Mouse (Mus musculus) MEL (cell line): Measurements from ENCODE around the gene Ceacam3. TPM values are rescaled to one million over a fixed set of nuclear protein-coding genes. Genes with fewer than 3 reads are reported as not detected.
A peak's percentile ranks its signal among the peaks of the same experiment; 100 is the strongest.

ENCODE experiments used
- DNase-seq: peaks from one replicate; pipeline ENCODE4 v3.0.0; 2011; ENCODE audit warnings: low read depth, low spot score
- H3K27ac ChIP-seq: 2 replicates; pipeline ENCODE4 v1.5.1; 2012; ENCODE audit warnings: low read depth, mild to moderate bottlenecking, control low read depth, low read length, moderate library complexity; ENCODE audit not compliant: control insufficient read depth
- H3K27me3 ChIP-seq, 2 experiments: fragments of 150-350 bp in 1 of 2; sonication (generic) in 1 of 2; 2 replicates each; pipeline ENCODE4 v1.6.1; 2012; ENCODE audit warnings: low read length in 2 of 2, mild to moderate bottlenecking in 2 of 2, improper control_type of control experiment in 1 of 2, moderate library complexity in 1 of 2; ENCODE audit not compliant: insufficient read depth in 2 of 2, control insufficient read depth in 1 of 2
- H3K36me3 ChIP-seq, 2 experiments: 2 replicates each; pipeline ENCODE4 v1.6.1; 2012 to 2014; ENCODE audit warnings: low read length in 2 of 2, improper control_type of control experiment in 1 of 2, inconsistent platforms in 1 of 2, mild to moderate bottlenecking in 1 of 2; ENCODE audit not compliant: insufficient read depth in 2 of 2, control insufficient read depth in 1 of 2
- H3K4me1 ChIP-seq, 2 experiments: fragments of 150-350 bp in 1 of 2; sonication (generic) in 1 of 2; 2 replicates each; pipeline ENCODE4 v1.6.1; 2012; ENCODE audit warnings: low read length in 2 of 2, improper control_type of control experiment in 1 of 2, mild to moderate bottlenecking in 1 of 2; ENCODE audit not compliant: insufficient read depth in 2 of 2, control insufficient read depth in 1 of 2
- H3K4me3 ChIP-seq, 2 experiments: fragments of 150-350 bp in 1 of 2; sonication (generic) in 1 of 2; 2 replicates each; pipeline ENCODE4 v1.5.1; 2012; ENCODE audit warnings: low read depth in 2 of 2, low read length in 2 of 2, mild to moderate bottlenecking in 2 of 2, moderate library complexity in 2 of 2, control low read depth in 1 of 2, improper control_type of control experiment in 1 of 2; ENCODE audit not compliant: control insufficient read depth in 1 of 2, insufficient read depth in 1 of 2
- H3K79me2 ChIP-seq: 2 replicates; pipeline ENCODE4 v1.6.1; 2012; ENCODE audit warnings: mild to moderate bottlenecking, low read length, moderate library complexity; ENCODE audit not compliant: control insufficient read depth, poor library complexity, insufficient read depth
- H3K9ac ChIP-seq: 2 replicates; pipeline ENCODE4 v1.6.1; 2012; ENCODE audit warnings: low read depth, mild to moderate bottlenecking, control low read depth, low read length, moderate library complexity; ENCODE audit not compliant: control insufficient read depth, poor library complexity, severe bottlenecking
- H3K9me3 ChIP-seq: fragments of 150-350 bp; sonication (generic); replicated peaks from 2 replicates; pipeline ENCODE4 v1.6.1; 2012; ENCODE audit warnings: mild to moderate bottlenecking, low read length, improper control_type of control experiment, moderate library complexity; ENCODE audit not compliant: insufficient read depth
- CHD1 ChIP-seq: IDR thresholded peaks from 2 replicates; pipeline ENCODE4 v1.6.1; 2012; ENCODE audit warnings: low read depth, mild to moderate bottlenecking, inconsistent platforms, low read length, improper control_type of control experiment
- CTCF ChIP-seq, 3 experiments: IDR thresholded peaks in 2 of 3; conservative IDR thresholded peaks in 1 of 3; 2 replicates each; pipeline ENCODE4 v1.5.1; 2011 to 2012; ENCODE audit warnings: low read length in 3 of 3, low read depth in 2 of 3, mild to moderate bottlenecking in 2 of 3, improper control_type of control experiment in 1 of 3, inconsistent platforms in 1 of 3, mixed read lengths in 1 of 3, moderate library complexity in 1 of 3; ENCODE audit not compliant: control insufficient read depth in 1 of 3, insufficient read depth in 1 of 3, poor library complexity in 1 of 3, severe bottlenecking in 1 of 3
- polyA plus RNA-seq, 2 experiments: library from polyadenylated mRNA; stranded (reverse) in 1 of 2; unstranded in 1 of 2; fragments of >175 nt in 1 of 2; fragments of >200 nt in 1 of 2; gene quantifications; 2 replicates each; pipeline versions ENCODE4 v1.2.1 to v1.2.4; 2012; ENCODE audit warnings: low replicate concordance in 2 of 2, low read depth in 1 of 2; ENCODE audit not compliant: insufficient read length in 2 of 2, insufficient read depth in 1 of 2, missing spikeins in 1 of 2
- total RNA-seq: library from RNA; depleted of rRNA; stranded (reverse); fragments of 300-350 nt; gene quantifications from 2 replicates; pipeline ENCODE4 v1.2.3, GENCODE M21; 2012; rRNA removed

Ceacam3 gene
- total and polyA plus RNA-seq, 3 experiments, result not detected

DNA sequence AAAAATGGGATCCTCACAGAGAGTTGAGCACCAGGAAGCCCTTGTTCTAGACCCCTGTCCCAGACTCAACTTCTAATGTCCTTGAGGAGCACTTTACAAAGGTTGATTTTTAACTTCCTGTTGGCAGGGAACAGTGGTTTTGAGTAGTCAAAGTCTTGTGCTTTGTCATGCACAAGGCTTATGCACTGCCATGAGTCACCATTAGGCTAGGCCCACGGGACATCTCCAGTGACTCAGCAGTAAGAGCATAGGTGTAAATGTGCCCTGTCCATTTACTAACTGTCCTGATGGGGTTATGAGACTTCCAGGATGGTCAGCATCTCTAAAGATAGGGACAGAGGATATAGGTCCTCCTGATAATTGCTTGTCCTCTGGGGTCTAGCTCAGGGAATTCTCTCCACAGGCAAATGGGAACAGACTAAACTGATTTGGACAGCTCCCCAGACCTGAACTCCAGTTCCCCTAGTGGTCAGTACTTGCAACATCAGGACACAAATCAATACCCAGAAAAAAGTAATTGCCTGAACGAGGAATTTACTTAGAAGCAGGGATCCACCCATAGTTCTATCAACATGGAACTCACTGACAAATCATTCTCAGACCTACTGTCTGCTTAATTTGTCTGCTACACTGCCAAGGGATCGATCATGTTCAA, 55.6 kb downstream of the Ceacam3 start:
- no peaks in the 10 kb centered on the region for H3K36me3 ChIP-seq
- no peaks in the 10 kb centered on the region for H3K4me1 ChIP-seq
- TF ChIP-seq CTCF (IDR thresholded peaks at IDR 0.05 in 2 of 3, conservative IDR thresholded peaks at IDR 0.05 in 1 of 3; ENCODE audit: control insufficient read depth in 1 of 3, insufficient read depth in 1 of 3, low read depth in 2 of 3, low read length in 3 of 3, poor library complexity in 1 of 3, severe bottlenecking in 1 of 3), result peak in 1 of 3 experiments; percentile 15; a peak in 2 of 6 replicates
- TF ChIP-seq CHD1, result no peak
- DNase-seq, result peak; percentile 10
- no peaks in the 10 kb centered on the region for H3K79me2 ChIP-seq
- H3K4me3 ChIP-seq, result no peak overlapping the region
- H3K27me3 ChIP-seq, result no peaks in the 10 kb centered on the region; a peak in 1 of 4 replicates
- no peak overlapping the region for H3K27ac ChIP-seq
- H3K9ac ChIP-seq, result no peak overlapping the region
- H3K9me3 ChIP-seq, result no peaks in the 10 kb centered on the region

Other genes with a start within 250 kb of the Ceacam3 start
- 19.6 and 22.8 TPM in 2 replicates for gene Ptgir, start 243.8 kb upstream of the Ceacam3 start, total RNA-seq
- gene Ptgir, start 243.8 kb upstream of the Ceacam3 start, polyA plus RNA-seq, result 10 to 100 TPM in 1 of 2 experiments, not detected in 1; 23.7 TPM
- 450 and 482 TPM in 2 replicates for gene Calm3, start 226.2 kb upstream of the Ceacam3 start, total RNA-seq
- 1,000 to 10,000 TPM in 1 of 2 experiments, 100 to 1,000 TPM in 1; 515 to 1,030 TPM for gene Calm3, start 226.2 kb upstream of the Ceacam3 start, polyA plus RNA-seq
- gene Pnmal2, start 205.6 kb upstream of the Ceacam3 start, total RNA-seq, result not detected in 2 replicates
- under 1 TPM in 1 of 2 experiments, not detected in 1; 0.07 TPM for gene Pnmal2, start 205.6 kb upstream of the Ceacam3 start, polyA plus RNA-seq
- 0.19 and 0.23 TPM in 2 replicates for gene Pnmal1, start 190.6 kb upstream of the Ceacam3 start, total RNA-seq
- gene Pnmal1, start 190.6 kb upstream of the Ceacam3 start, polyA plus RNA-seq, result under 1 TPM in 1 of 2 experiments, not detected in 1; 0.53 TPM
- not detected in 2 replicates for gene Gm42372, start 167.2 kb upstream of the Ceacam3 start, total RNA-seq
- gene Gm42372, start 167.2 kb upstream of the Ceacam3 start, polyA plus RNA-seq, result under 1 TPM in 1 of 2 experiments, not detected in 1; 0.42 TPM
- gene Ccdc8, start 157.6 kb upstream of the Ceacam3 start, total RNA-seq, result not detected in 2 replicates
- gene Ccdc8, start 157.6 kb upstream of the Ceacam3 start, polyA plus RNA-seq, result under 1 TPM in 1 of 2 experiments, not detected in 1; 0.11 TPM
- gene Ppp5c, start 122.4 kb upstream of the Ceacam3 start, total RNA-seq, result 94.2 and 101 TPM in 2 replicates
- 100 to 1,000 TPM; 178 to 249 TPM for gene Ppp5c, start 122.4 kb upstream of the Ceacam3 start, polyA plus RNA-seq
- gene Hif3a, start 87.9 kb upstream of the Ceacam3 start, total RNA-seq, result 8.0 and 9.6 TPM in 2 replicates
- gene Hif3a, start 87.9 kb upstream of the Ceacam3 start, polyA plus RNA-seq, result 10 to 100 TPM in 1 of 2 experiments, not detected in 1; 37.9 TPM
- gene Psg16, start 76.2 kb upstream of the Ceacam3 start, total RNA-seq, result 0.23 and 0.36 TPM in 2 replicates
- under 1 TPM in 1 of 2 experiments, not detected in 1; 0.67 TPM for gene Psg16, start 76.2 kb upstream of the Ceacam3 start, polyA plus RNA-seq
- not detected in 2 replicates for gene Psg29, start 53.2 kb downstream of the Ceacam3 start, total RNA-seq
- gene Psg29, start 53.2 kb downstream of the Ceacam3 start, polyA plus RNA-seq, result not detected